In genomic region chr3:138008152-138008551, GRCm38 (mm10) we compare ENCODE assay signal across 21 mouse cellular contexts. TPM values are rescaled to one million over a fixed set of nuclear protein-coding genes. Genes with fewer than 3 reads are reported as not detected.
DNase-seq lines count a peak whose midpoint lies in the region; ATAC-seq lines count a peak whose summit lies in the region.
"Had no signal": no experiment of that assay in that cellular context is flagged by ENCODE, and none has a peak within 500 bp of the region (broad histone marks: within the 10 kb centered on the region; RNA-seq: fewer than 3 reads in every experiment).

No protein-coding gene starts in this region.

- H3K27me3 ChIP-seq in heart, embryonic 14.5 days (ENCODE audit: control insufficient read depth, insufficient read depth, low read length) = no peaks in the 10 kb centered on the region
- H3K27me3 ChIP-seq: forebrain, embryonic 12.5 days; hindbrain, embryonic 13.5 days; midbrain, embryonic 13.5 days; neural tube, embryonic 15.5 days had no signal

- H3K36me3 ChIP-seq in heart, embryonic 14.5 days (ENCODE audit: control insufficient read depth, insufficient read depth, low read length) = no peaks in the 10 kb centered on the region
- H3K36me3 ChIP-seq: forebrain, embryonic 12.5 days; hindbrain, embryonic 13.5 days; limb, embryonic 10.5 days; midbrain, embryonic 13.5 days; neural tube, embryonic 15.5 days had no signal

- H3K9me3 ChIP-seq in heart, embryonic 14.5 days (ENCODE audit: control insufficient read depth, low read length) = peaks cover 6% of the 10 kb centered on the region; the same call in 1 of the 2 replicates
- H3K9me3 ChIP-seq: forebrain, embryonic 12.5 days; limb, embryonic 10.5 days; neural tube, embryonic 15.5 days had no signal

- H3K4me3 ChIP-seq in heart, embryonic 14.5 days (ENCODE audit: control insufficient read depth in 1 of 2, insufficient read depth in 1 of 2, low read depth in 1 of 2, low read length in 2 of 2) = no peak overlapping the region
- H3K4me3 ChIP-seq: forebrain, embryonic 12.5 days; hindbrain, embryonic 13.5 days; limb, embryonic 10.5 days; midbrain, embryonic 13.5 days; neural tube, embryonic 15.5 days had no signal

- H3K9ac ChIP-seq in heart, embryonic 14.5 days (ENCODE audit: low read length) = peak overlapping the region; percentile 54; the same call in 1 of the 2 replicates
- H3K9ac ChIP-seq: forebrain, embryonic 12.5 days; hindbrain, embryonic 13.5 days; midbrain, embryonic 13.5 days; neural tube, embryonic 15.5 days had no signal

- no peak for ATAC-seq in heart, embryonic 14.5 days (ENCODE audit: insufficient number of reproducible peaks, insufficient read depth, low FRiP score, low read depth)
- ATAC-seq: intestine, embryonic 16.5 days; midbrain, embryonic 13.5 days had no signal

- peak overlapping the region; percentile 30 for H3K4me2 ChIP-seq in heart, embryonic 14.5 days (ENCODE audit: low read length)
- H3K4me2 ChIP-seq: forebrain, embryonic 12.5 days; hindbrain, embryonic 13.5 days; liver, embryonic 11.5 days; midbrain, embryonic 13.5 days; neural tube, embryonic 15.5 days had no signal

- H3K4me1 ChIP-seq in heart, embryonic 14.5 days (ENCODE audit: control insufficient read depth in 2 of 2, insufficient read depth in 2 of 2, low read length in 2 of 2) = peaks cover 11 to 26% of the 10 kb centered on the region in 2 experiments
- H3K4me1 ChIP-seq: forebrain, embryonic 12.5 days; hindbrain, embryonic 13.5 days; midbrain, embryonic 13.5 days; neural tube, embryonic 15.5 days had no signal

- peak overlapping the region; percentile 72 for H3K27ac ChIP-seq in heart, embryonic 14.5 days (replicated peaks in 1 of 2; ENCODE audit: control insufficient read depth in 1 of 2, insufficient read depth in 1 of 2, low read depth in 2 of 2, low read length in 2 of 2)
- H3K27ac ChIP-seq: forebrain, embryonic 12.5 days; hindbrain, embryonic 13.5 days; limb, embryonic 10.5 days; macrophage; midbrain, embryonic 13.5 days; neural tube, embryonic 15.5 days had no signal

- 24% methylated on average over 6 of the region's 6 CpGs for WGBS in heart, embryonic 14.5 days

- peak; percentile 16 for DNase-seq in adrenal gland, postnatal 10 days
- DNase-seq in adrenal gland, adult 8-10 months = no peak
- DNase-seq in heart, postnatal 4 days = no peak
- peak; percentile 63 for DNase-seq in CD4-positive, CD25-positive, alpha-beta regulatory T cell, adult 2 months (ENCODE audit: low read depth, low spot score)
- DNase-seq in induced T-regulatory cell, adult 2 months (ENCODE audit: low read depth) = peak; percentile 62
- no peak for DNase-seq in urinary bladder, postnatal 36 days (ENCODE audit: low spot score in 2 of 2)
- DNase-seq in cerebellum, postnatal 4 days (ENCODE audit: low spot score in 2 of 2) = no peak
- DNase-seq: cerebellum, adult 9-11 months; lung, adult 2 months; thymus, postnatal 36 days had no signal

RNA-seq across cellular contexts. Expression of gene Dapp1, which starts 26.8 kb away (rescaled TPM):
- 1 to 10 TPM; 5.9 to 7.1 TPM for total RNA-seq in adrenal gland, postnatal 10 days (2021)
- total RNA-seq in adrenal gland, adult 8-10 months (2022) = 10 to 100 TPM in 1 of 4 experiments, 1 to 10 TPM in 3; 3.9 to 11.2 (median 7.0) TPM
- polyA plus RNA-seq in heart, embryonic 14.5 days (2014; fragmentation: Nextera tagmentation; extraction: Ambion mirVana) = 21.3 and 22.8 TPM in 2 replicates
- 1 to 10 TPM; 7.6 to 7.8 TPM for total RNA-seq in heart, postnatal 4 days (2021)

RNA-seq across cellular contexts. Expression of gene 1110002E22Rik, which starts 56.7 kb away (rescaled TPM):
- total RNA-seq in adrenal gland, postnatal 10 days (2021) = 10 to 100 TPM in 1 of 2 experiments, 1 to 10 TPM in 1; 2.5 to 11.6 TPM
- total RNA-seq in adrenal gland, adult 8-10 months (2022) = under 1 TPM; 0.03 to 0.07 (median 0.04) TPM
- 16.5 and 18.7 TPM in 2 replicates for polyA plus RNA-seq in heart, embryonic 14.5 days (2014; fragmentation: Nextera tagmentation; extraction: Ambion mirVana)
- 10 to 100 TPM; 56.0 to 60.4 TPM for total RNA-seq in heart, postnatal 4 days (2021)
- polyA plus RNA-seq: macrophage had no signal

RNA-seq across cellular contexts. Expression of gene Gm5105, which starts 59.0 kb away (rescaled TPM):
- under 1 TPM in 1 of 2 experiments, not detected in 1; 0.33 TPM for total RNA-seq in adrenal gland, postnatal 10 days (2021)
- total RNA-seq in adrenal gland, adult 8-10 months (2022) = under 1 TPM in 1 of 4 experiments, not detected in 3; 0.30 TPM
- polyA plus RNA-seq in heart, embryonic 14.5 days (2014; fragmentation: Nextera tagmentation; extraction: Ambion mirVana) = 0.57 and 0.89 TPM in 2 replicates
- 1 to 10 TPM in 1 of 2 experiments, under 1 TPM in 1; 0.48 to 1.0 TPM for total RNA-seq in heart, postnatal 4 days (2021)
- total RNA-seq: ES-E14; layer of hippocampus, adult 18-20 months had no signal
- polyA plus RNA-seq: forebrain, embryonic 12.5 days; limb, embryonic 10.5 days; liver, embryonic 11.5 days; macrophage; midbrain, embryonic 13.5 days had no signal

Comparison
In these comparisons a context has a peak if more than half of its experiments do, and no peak if none do; other contexts are left out.
1. DNase-seq: peak in adrenal gland, postnatal 10 days (single experiment), CD4-positive, CD25-positive, alpha-beta regulatory T cell, adult 2 months (single experiment) and induced T-regulatory cell, adult 2 months (single experiment); none in adrenal gland, adult 8-10 months (single experiment), heart, postnatal 4 days (single experiment), urinary bladder, postnatal 36 days (0 of 2) and cerebellum, postnatal 4 days (0 of 2).
2. RNA of gene 1110002E22Rik, which starts 56.7 kb away (total RNA-seq): 56.0 to 60.4 TPM in heart, postnatal 4 days; 2.5 to 11.6 TPM in adrenal gland, postnatal 10 days and 0.03 to 0.07 TPM in adrenal gland, adult 8-10 months; every median in the first group is over 4 times any median in the second.